11 mouse cellular contexts compared by ENCODE assay signal in genomic region chr13:29982400-29982799, GRCm38 (mm10). TPM values are rescaled to one million over a fixed set of nuclear protein-coding genes. Genes with fewer than 3 reads are reported as not detected.
DNase-seq lines count a peak whose midpoint lies in the region; ATAC-seq and TF ChIP-seq lines count a peak whose summit lies in the region.
"Had no signal": no experiment of that assay in that cellular context is flagged by ENCODE, and none has a peak within 500 bp of the region (broad histone marks: within the 10 kb centered on the region; RNA-seq: fewer than 3 reads in every experiment).

No protein-coding gene starts in this region.

- H3K9ac ChIP-seq in forebrain, embryonic 12.5 days = no peak overlapping the region
- H3K9ac ChIP-seq in forebrain, embryonic 11.5 days (ENCODE audit: low read length) = no peak overlapping the region
- no peak overlapping the region for H3K9ac ChIP-seq in kidney, embryonic 15.5 days
- no peak overlapping the region for H3K9ac ChIP-seq in stomach, embryonic 14.5 days (replicated peaks; ENCODE audit: low read depth, low read length)
- no peak overlapping the region for H3K9ac ChIP-seq in stomach, postnatal 0 days (ENCODE audit: low read length)

- TF ChIP-seq CTCF in stomach, postnatal 0 days (IDR thresholded peaks at IDR 0.05; ENCODE audit: low read depth) = no peak

- no peak for DNase-seq in forebrain, embryonic 11.5 days (ENCODE audit: low spot score)
- no peak for DNase-seq in kidney, postnatal 25 days
- no peak for DNase-seq in stomach, postnatal 0 days (ENCODE audit: low spot score)
- DNase-seq in frontal cortex, postnatal 10 days (ENCODE audit: low spot score in 2 of 2) = no peak
- no peak for DNase-seq in urinary bladder, postnatal 4 days (ENCODE audit: low spot score in 2 of 2)
- DNase-seq: gastrocnemius, postnatal 36 days had no signal

- H3K9me3 ChIP-seq in forebrain, embryonic 12.5 days = no peaks in the 10 kb centered on the region
- no peaks in the 10 kb centered on the region for H3K9me3 ChIP-seq in forebrain, embryonic 11.5 days (ENCODE audit: control insufficient read depth, low read length)
- no peaks in the 10 kb centered on the region for H3K9me3 ChIP-seq in kidney, embryonic 15.5 days (replicated peaks)
- no peaks in the 10 kb centered on the region for H3K9me3 ChIP-seq in stomach, embryonic 14.5 days (ENCODE audit: control insufficient read depth, low read depth, low read length)
- no peaks in the 10 kb centered on the region for H3K9me3 ChIP-seq in stomach, postnatal 0 days (ENCODE audit: control insufficient read depth, low read length)
- H3K9me3 ChIP-seq: hindbrain, embryonic 12.5 days had no signal

- TF ChIP-seq EP300 in stomach, postnatal 0 days (optimal IDR thresholded peaks at IDR 0.05) = no peak

- H3K36me3 ChIP-seq in forebrain, embryonic 12.5 days (replicated peaks) = peaks cover 27% of the 10 kb centered on the region
- H3K36me3 ChIP-seq in forebrain, embryonic 11.5 days (ENCODE audit: control insufficient read depth, insufficient read depth, low read length) = peaks cover 3% of the 10 kb centered on the region; the same call in 1 of the 2 replicates
- peaks cover 17% of the 10 kb centered on the region for H3K36me3 ChIP-seq in kidney, embryonic 15.5 days
- 0 out of 2 replicates have a peak, but pooled peaks cover 5% of the 10 kb centered on the region for H3K36me3 ChIP-seq in stomach, embryonic 14.5 days (ENCODE audit: control insufficient read depth, insufficient read depth, low read length)
- H3K36me3 ChIP-seq in stomach, postnatal 0 days (ENCODE audit: control insufficient read depth, insufficient read depth, low read length) = peaks cover 3% of the 10 kb centered on the region; the same call in 1 of the 2 replicates

- no peak overlapping the region for H3K4me3 ChIP-seq in forebrain, embryonic 12.5 days (replicated peaks)
- no peak overlapping the region for H3K4me3 ChIP-seq in forebrain, embryonic 11.5 days (ENCODE audit: low read depth, low read length)
- no peak overlapping the region for H3K4me3 ChIP-seq in kidney, embryonic 15.5 days (replicated peaks)
- H3K4me3 ChIP-seq in stomach, embryonic 14.5 days (ENCODE audit: low read depth, low read length) = no peak overlapping the region; the same call in 1 of the 2 replicates
- no peak overlapping the region for H3K4me3 ChIP-seq in stomach, postnatal 0 days (ENCODE audit: low read depth, low read length)

- no peak for ATAC-seq in forebrain, embryonic 12.5 days (ENCODE audit: low FRiP score)
- ATAC-seq in forebrain, embryonic 11.5 days (replicated peaks; ENCODE audit: low FRiP score) = no peak
- ATAC-seq in kidney, embryonic 15.5 days (replicated peaks; ENCODE audit: low FRiP score) = no peak
- ATAC-seq in stomach, embryonic 14.5 days (ENCODE audit: insufficient number of reproducible peaks, insufficient read depth, low FRiP score, low read depth) = no peak
- no peak for ATAC-seq in stomach, postnatal 0 days (ENCODE audit: low FRiP score, low TSS enrichment)
- ATAC-seq: forebrain, embryonic 14.5 days had no signal

- peak overlapping the region; percentile 22 for H3K4me2 ChIP-seq in forebrain, embryonic 12.5 days
- H3K4me2 ChIP-seq in forebrain, embryonic 11.5 days (ENCODE audit: low read depth, low read length, severe bottlenecking) = no peak overlapping the region
- peak overlapping the region; percentile 33 for H3K4me2 ChIP-seq in kidney, embryonic 15.5 days
- H3K4me2 ChIP-seq in stomach, embryonic 14.5 days (replicated peaks; ENCODE audit: low read depth, low read length) = peak overlapping the region; percentile 22; the same call in 1 of the 2 replicates
- H3K4me2 ChIP-seq in stomach, postnatal 0 days (replicated peaks; ENCODE audit: low read depth) = no peak overlapping the region

- no peaks in the 10 kb centered on the region for H3K27me3 ChIP-seq in forebrain, embryonic 12.5 days
- H3K27me3 ChIP-seq in forebrain, embryonic 11.5 days (ENCODE audit: control insufficient read depth, insufficient read depth, low read length) = no peaks in the 10 kb centered on the region
- H3K27me3 ChIP-seq in kidney, embryonic 15.5 days = no peaks in the 10 kb centered on the region
- no peaks in the 10 kb centered on the region for H3K27me3 ChIP-seq in stomach, embryonic 14.5 days (ENCODE audit: control insufficient read depth, insufficient read depth, low read length)
- H3K27me3 ChIP-seq in stomach, postnatal 0 days (ENCODE audit: control insufficient read depth, insufficient read depth, low read length) = no peaks in the 10 kb centered on the region
- H3K27me3 ChIP-seq: hindbrain, embryonic 12.5 days had no signal

- peaks cover 33% of the 10 kb centered on the region for H3K4me1 ChIP-seq in forebrain, embryonic 12.5 days
- no peaks in the 10 kb centered on the region; the same call in 1 of the 2 replicates for H3K4me1 ChIP-seq in forebrain, embryonic 11.5 days (replicated peaks; ENCODE audit: control insufficient read depth, insufficient read depth, low read length)
- H3K4me1 ChIP-seq in kidney, embryonic 15.5 days = peaks cover 49% of the 10 kb centered on the region
- H3K4me1 ChIP-seq in stomach, embryonic 14.5 days (ENCODE audit: control insufficient read depth, insufficient read depth, low read length) = no peaks in the 10 kb centered on the region
- 0 out of 2 replicates have a peak, but pooled peaks cover 3% of the 10 kb centered on the region for H3K4me1 ChIP-seq in stomach, postnatal 0 days (replicated peaks; ENCODE audit: control insufficient read depth, insufficient read depth)

- 76% methylated on average over 3 of the region's 3 CpGs for WGBS in forebrain, embryonic 12.5 days
- WGBS in forebrain, embryonic 11.5 days = 85% methylated on average over 3 of the region's 3 CpGs
- WGBS in kidney, embryonic 15.5 days = 44% methylated on average over 3 of the region's 3 CpGs
- 52% methylated on average over 3 of the region's 3 CpGs for WGBS in stomach, embryonic 14.5 days
- 53% methylated on average over 3 of the region's 3 CpGs for WGBS in stomach, postnatal 0 days

- H3K27ac ChIP-seq in forebrain, embryonic 12.5 days = no peak overlapping the region
- no peak overlapping the region for H3K27ac ChIP-seq in forebrain, embryonic 11.5 days (ENCODE audit: low read depth, low read length)
- H3K27ac ChIP-seq in kidney, embryonic 15.5 days = no peak overlapping the region
- no peak overlapping the region for H3K27ac ChIP-seq in stomach, embryonic 14.5 days (ENCODE audit: low read length)
- H3K27ac ChIP-seq in stomach, postnatal 0 days (replicated peaks) = no peak overlapping the region

RNA-seq across cellular contexts. Expression of gene E2f3, which starts 3.5 kb away (rescaled TPM):
- polyA plus RNA-seq in forebrain, embryonic 12.5 days (2016; fragmentation: Nextera tagmentation; extraction: Ambion mirVana) = 20.9 and 23.1 TPM in 2 replicates
- polyA plus RNA-seq in forebrain, embryonic 11.5 days (2014; fragmentation: Nextera tagmentation; extraction: Ambion mirVana) = 22.7 and 23.1 TPM in 2 replicates
- polyA plus RNA-seq in kidney, embryonic 15.5 days (2015; fragmentation: Nextera tagmentation; extraction: Ambion mirVana) = 14.6 and 15.4 TPM in 2 replicates
- polyA plus RNA-seq in stomach, embryonic 14.5 days (2014; fragmentation: Nextera tagmentation; extraction: Ambion mirVana) = 10.5 and 11.3 TPM in 2 replicates
- 2.5 and 2.6 TPM in 2 replicates for polyA plus RNA-seq in stomach, postnatal 0 days (2015; fragmentation: Nextera tagmentation; extraction: Ambion mirVana)

Comparison
In these comparisons a context has a peak if more than half of its experiments do, and no peak if none do; other contexts are left out.
1. H3K4me2 ChIP-seq: peak in forebrain, embryonic 12.5 days (single experiment), kidney, embryonic 15.5 days (single experiment) and stomach, embryonic 14.5 days (single experiment); none in forebrain, embryonic 11.5 days (single experiment) and stomach, postnatal 0 days (single experiment).